Mouse (Mus musculus) embryonic facial prominence, embryonic 15.5 days (tissue): ENCODE results near the gene Gse1. TPM values are rescaled to one million over a fixed set of nuclear protein-coding genes. Genes with fewer than 3 reads are reported as not detected.
A peak's percentile ranks its signal among the peaks of the same experiment; 100 is the strongest.

Experiments used
- ATAC-seq: fragments of 200-750 bp; cut with Nextera tagmentation; 2 replicates; pipeline ENCODE4 v1.8.0; 2017; ENCODE audit warnings: low read depth, moderate TSS enrichment; ENCODE audit not compliant: insufficient number of reproducible peaks, low FRiP score, low TSS enrichment
- H3K27ac ChIP-seq: fragments of 300-500 bp; sonication (generic); replicated peaks from 2 replicates; pipeline ENCODE4 v1.5.1; 2015; ENCODE audit warnings: mild to moderate bottlenecking, inconsistent platforms
- H3K27me3 ChIP-seq: fragments of 300-500 bp; sonication (generic); 2 replicates; pipeline ENCODE4 v1.6.1; 2015; ENCODE audit warnings: inconsistent platforms
- H3K36me3 ChIP-seq: fragments of 300-500 bp; sonication (generic); 2 replicates; pipeline ENCODE4 v1.6.1; 2015; ENCODE audit warnings: mild to moderate bottlenecking, inconsistent platforms
- H3K4me1 ChIP-seq: fragments of 300-500 bp; sonication (generic); 2 replicates; pipeline ENCODE4 v1.6.1; 2015; ENCODE audit warnings: inconsistent platforms
- H3K4me2 ChIP-seq: fragments of 300-500 bp; sonication (generic); replicated peaks from 2 replicates; pipeline ENCODE4 v1.6.1; 2015; ENCODE audit warnings: mild to moderate bottlenecking, inconsistent platforms
- H3K4me3 ChIP-seq: fragments of 300-500 bp; sonication (generic); replicated peaks from 2 replicates; pipeline ENCODE4 v1.5.1; 2015; ENCODE audit warnings: mild to moderate bottlenecking, inconsistent platforms
- H3K9ac ChIP-seq: fragments of 300-500 bp; sonication (generic); 2 replicates; pipeline ENCODE4 v1.6.1; 2015; ENCODE audit warnings: inconsistent platforms
- H3K9me3 ChIP-seq: fragments of 300-500 bp; sonication (generic); replicated peaks from 2 replicates; pipeline ENCODE4 v1.6.1; 2016; ENCODE audit warnings: inconsistent platforms
- WGBS: fragments of 180-500 bp; shearing (Covaris S2); methylation state at CpG from one replicate; pipeline ENCODE4 v1.1.7; 2015; 5-methylcytosine and 5-hydroxymethylcytosine counted together
- polyA plus RNA-seq: library from polyadenylated mRNA; unstranded; fragments of >200 nt; fragmentation: Nextera tagmentation; extraction: Ambion mirVana; gene quantifications from 2 replicates; pipeline ENCODE4 v1.2.1, GENCODE M21; 2015

Gse1 gene
- polyA plus RNA-seq, 1 experiment from 2014 or later = 11.1 TPM

GRCm38 (mm10) chr8:120442306-120443003 is 214.2 kb downstream of the Gse1 start:
- no peak overlapping the region for H3K4me2 ChIP-seq
- no peak overlapping the region for H3K4me3 ChIP-seq
- peaks cover 54% of the 10 kb centered on the region for H3K4me1 ChIP-seq
- H3K9ac ChIP-seq = no peak overlapping the region
- no peaks in the 10 kb centered on the region for H3K36me3 ChIP-seq
- ATAC-seq = no peak
- H3K9me3 ChIP-seq = no peaks in the 10 kb centered on the region
- no peak overlapping the region for H3K27ac ChIP-seq
- no peaks in the 10 kb centered on the region for H3K27me3 ChIP-seq
- 39% methylated on average over 4 of the region's 4 CpGs for WGBS

- Histone ChIP-seq H3K36me3 (no peaks in the 10 kb centered on the region), H3K27ac (no peak overlapping the region), H3K27me3 (no peaks in the 10 kb centered on the region), H3K4me1 (peaks cover 50% of the 10 kb centered on the region), H3K4me3 (no peak overlapping the region), H3K9ac (no peak overlapping the region), H3K4me2 (no peak overlapping the region), H3K9me3 (no peaks in the 10 kb centered on the region)
- no peak for ATAC-seq
- WGBS = 62% methylated on average over 10 of the region's 10 CpGs
Measured at GRCm38 (mm10) chr8:120445249-120445648, 217.0 kb downstream of the Gse1 start.

GRCm38 (mm10) chr8:120448131-120448530 is 219.9 kb downstream of the Gse1 start:
- Histone ChIP-seq H3K9ac (no peak overlapping the region), H3K27me3 (no peaks in the 10 kb centered on the region; the same call in 1 of the 2 replicates), H3K27ac (no peak overlapping the region), H3K36me3 (no peaks in the 10 kb centered on the region), H3K9me3 (no peaks in the 10 kb centered on the region), H3K4me1 (peaks cover 24% of the 10 kb centered on the region), H3K4me2 (no peak overlapping the region), H3K4me3 (no peak overlapping the region)
- ATAC-seq = no peak
- 68% methylated on average over 6 of the region's 6 CpGs for WGBS

- H3K4me1 ChIP-seq = peaks cover 24% of the 10 kb centered on the region
- no peaks in the 10 kb centered on the region for H3K36me3 ChIP-seq
- H3K9ac ChIP-seq = no peak overlapping the region
- H3K27ac ChIP-seq = 0 out of 2 replicates have a peak overlapping the region, but pooled peaks have one; percentile 23
- peak overlapping the region; percentile 25 for H3K4me2 ChIP-seq
- H3K4me3 ChIP-seq = no peak overlapping the region
- ATAC-seq = 0 out of 2 replicates have a peak, but pooled peaks have one; percentile 3
- WGBS = 75% methylated on average over 4 of the region's 4 CpGs
- H3K27me3 ChIP-seq = no peaks in the 10 kb centered on the region; the same call in 1 of the 2 replicates
- H3K9me3 ChIP-seq = no peaks in the 10 kb centered on the region
Measured at GRCm38 (mm10) chr8:120449139-120449538, 220.9 kb downstream of the Gse1 start.

- no peak overlapping the region for H3K4me3 ChIP-seq
- H3K27ac ChIP-seq = peak overlapping the region; percentile 23; the same call in 1 of the 2 replicates
- H3K36me3 ChIP-seq = no peaks in the 10 kb centered on the region
- ATAC-seq = peak; percentile 20; the same call in 1 of the 2 replicates
- no peaks in the 10 kb centered on the region for H3K9me3 ChIP-seq
- peak overlapping the region; percentile 25 for H3K4me2 ChIP-seq
- H3K9ac ChIP-seq = no peak overlapping the region
- peaks cover 24% of the 10 kb centered on the region for H3K4me1 ChIP-seq
- H3K27me3 ChIP-seq = no peaks in the 10 kb centered on the region; the same call in 1 of the 2 replicates
- 17% methylated on average over 17 of the region's 17 CpGs for WGBS
Measured at GRCm38 (mm10) chr8:120449608-120450031, 221.4 kb downstream of the Gse1 start.

- no peak for ATAC-seq
- no peak overlapping the region for H3K9ac ChIP-seq
- H3K36me3 ChIP-seq = no peaks in the 10 kb centered on the region
- H3K4me2 ChIP-seq = no peak overlapping the region
- no peak overlapping the region for H3K27ac ChIP-seq
- 87% methylated on average over 2 of the region's 2 CpGs for WGBS
- no peaks in the 10 kb centered on the region for H3K9me3 ChIP-seq
- peaks cover 44% of the 10 kb centered on the region for H3K4me1 ChIP-seq
- no peaks in the 10 kb centered on the region; the same call in 1 of the 2 replicates for H3K27me3 ChIP-seq
- H3K4me3 ChIP-seq = no peak overlapping the region
Measured at GRCm38 (mm10) chr8:120452111-120452510, 223.9 kb downstream of the Gse1 start.

- ATAC-seq = no peak
- Histone ChIP-seq H3K9ac (no peak overlapping the region), H3K36me3 (no peaks in the 10 kb centered on the region), H3K4me2 (no peak overlapping the region), H3K4me1 (peaks cover 41% of the 10 kb centered on the region), H3K9me3 (no peaks in the 10 kb centered on the region), H3K27ac (no peak overlapping the region), H3K4me3 (no peak overlapping the region), H3K27me3 (no peaks in the 10 kb centered on the region; the same call in 1 of the 2 replicates)
- WGBS = 78% methylated on average over 6 of the region's 6 CpGs
Measured at GRCm38 (mm10) chr8:120454404-120454803, 226.1 kb downstream of the Gse1 start.

- no peak overlapping the region for H3K4me2 ChIP-seq
- peak overlapping the region; percentile 60; the same call in 1 of the 2 replicates for H3K27ac ChIP-seq
- H3K4me1 ChIP-seq = peaks cover 67% of the 10 kb centered on the region
- no peaks in the 10 kb centered on the region for H3K36me3 ChIP-seq
- H3K9me3 ChIP-seq = no peaks in the 10 kb centered on the region
- H3K27me3 ChIP-seq = no peaks in the 10 kb centered on the region
- no peak overlapping the region for H3K9ac ChIP-seq
- H3K4me3 ChIP-seq = no peak overlapping the region
- no peak for ATAC-seq
- WGBS = 33% methylated on average over 6 of the region's 6 CpGs
Measured at GRCm38 (mm10) chr8:120460375-120460774, 232.1 kb downstream of the Gse1 start.

- Histone ChIP-seq H3K27ac (peak overlapping the region; percentile 39; the same call in 1 of the 2 replicates), H3K9me3 (no peaks in the 10 kb centered on the region), H3K9ac (no peak overlapping the region), H3K4me2 (no peak overlapping the region), H3K4me3 (no peak overlapping the region), H3K4me1 (peaks cover 71% of the 10 kb centered on the region), H3K27me3 (no peaks in the 10 kb centered on the region), H3K36me3 (no peaks in the 10 kb centered on the region)
- ATAC-seq = no peak
- WGBS = 44% methylated on average over 15 of the region's 15 CpGs
Measured at GRCm38 (mm10) chr8:120462119-120462551, 233.9 kb downstream of the Gse1 start.

- Histone ChIP-seq H3K4me3 (no peak overlapping the region), H3K9ac (no peak overlapping the region), H3K4me1 (peaks cover 74% of the 10 kb centered on the region), H3K36me3 (no peaks in the 10 kb centered on the region), H3K9me3 (no peaks in the 10 kb centered on the region), H3K27me3 (no peaks in the 10 kb centered on the region), H3K27ac (no peak overlapping the region), H3K4me2 (no peak overlapping the region)
- no peak for ATAC-seq
- 80% methylated on average over 6 of the region's 6 CpGs for WGBS
Measured at GRCm38 (mm10) chr8:120462611-120463010, 234.4 kb downstream of the Gse1 start.

GRCm38 (mm10) chr8:120463918-120464584 is 235.8 kb downstream of the Gse1 start:
- Histone ChIP-seq H3K27me3 (no peaks in the 10 kb centered on the region), H3K4me2 (no peak overlapping the region), H3K9ac (no peak overlapping the region), H3K4me1 (peaks cover 67% of the 10 kb centered on the region), H3K4me3 (no peak overlapping the region), H3K9me3 (no peaks in the 10 kb centered on the region), H3K36me3 (no peaks in the 10 kb centered on the region), H3K27ac (0 out of 2 replicates have a peak overlapping the region, but pooled peaks have one; percentile 28)
- WGBS = 81% methylated on average over 6 of the region's 9 CpGs
- ATAC-seq = no peak
